Mouse (Mus musculus) right cerebral cortex, postnatal 10 days (tissue): ENCODE measurements at regions not wholly inside any gene's neighbourhood (a gene's known extent, or its start where the extent isn't known, plus 50 kb on each side); places are given as distances from the start of the nearest gene placed in this dataset.
A peak's percentile ranks its signal among the peaks of the same experiment; 100 is the strongest.

Source experiments
- DNase-seq, 2 experiments: peaks; one replicate each; pipeline ENCODE4 v3.0.0; 2021; ENCODE audit warnings: low spot score in 2 of 2

DNA sequence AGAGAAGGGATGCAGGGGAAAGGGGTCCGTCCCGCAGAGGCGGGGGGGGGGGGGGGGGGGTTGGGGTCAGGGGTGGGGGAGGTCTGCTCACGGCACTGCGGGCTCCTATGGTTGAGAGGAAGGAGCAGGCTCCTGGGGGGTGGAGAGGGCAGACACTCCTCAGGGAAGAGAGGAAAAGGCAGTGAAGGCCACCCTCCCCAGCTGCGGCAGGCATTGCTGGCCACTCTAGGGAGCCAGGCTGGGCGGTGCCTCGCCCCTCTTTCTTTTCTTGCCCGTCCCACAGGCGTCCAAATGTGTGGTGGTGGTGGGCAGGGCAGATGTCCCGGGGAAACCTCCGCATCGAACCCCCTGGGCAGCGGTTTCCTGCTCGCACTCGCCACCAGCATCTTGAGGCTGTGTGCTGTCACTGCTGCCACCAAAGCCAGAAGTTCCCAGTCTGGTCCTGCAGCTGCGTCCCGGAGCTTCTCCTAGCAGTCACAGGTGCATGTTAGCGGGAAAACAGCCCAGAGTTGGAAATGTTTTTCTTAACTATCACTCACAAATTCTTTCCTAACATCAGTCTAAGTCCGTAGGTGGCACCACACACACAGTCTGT, 110.4 kb downstream of the Dsel start:
- peak; percentile 19 to 20 for DNase-seq
